Mouse (Mus musculus): Measurements from ENCODE around the gene Slc35d3. TPM values are rescaled to one million over a fixed set of nuclear protein-coding genes. Genes with fewer than 3 reads are reported as not detected.
A peak's percentile ranks its signal among the peaks of the same experiment; 100 is the strongest.

Slc35d3 gene
- total RNA-seq (2021) = 13.3 and 13.6 TPM in 2 replicates
- long read RNA-seq, experiment 1, transcript Slc35d3-201 (2 exons, 2,630 nt) = major isoform, 22 of 28 reads
- long read RNA-seq, experiment 1, partial matches to known transcripts = 0 of 28 reads
- long read RNA-seq, experiment 1, other reads (novel, unspliced or antisense) = 6 of 28 reads
- long read RNA-seq, experiment 2, transcript Slc35d3-201 (2 exons, 2,630 nt) = major isoform, 9 of 14 reads
- long read RNA-seq, experiment 2, partial matches to known transcripts = 0 of 14 reads
- long read RNA-seq, experiment 2, other reads (novel, unspliced or antisense) = 5 of 14 reads

DNA sequence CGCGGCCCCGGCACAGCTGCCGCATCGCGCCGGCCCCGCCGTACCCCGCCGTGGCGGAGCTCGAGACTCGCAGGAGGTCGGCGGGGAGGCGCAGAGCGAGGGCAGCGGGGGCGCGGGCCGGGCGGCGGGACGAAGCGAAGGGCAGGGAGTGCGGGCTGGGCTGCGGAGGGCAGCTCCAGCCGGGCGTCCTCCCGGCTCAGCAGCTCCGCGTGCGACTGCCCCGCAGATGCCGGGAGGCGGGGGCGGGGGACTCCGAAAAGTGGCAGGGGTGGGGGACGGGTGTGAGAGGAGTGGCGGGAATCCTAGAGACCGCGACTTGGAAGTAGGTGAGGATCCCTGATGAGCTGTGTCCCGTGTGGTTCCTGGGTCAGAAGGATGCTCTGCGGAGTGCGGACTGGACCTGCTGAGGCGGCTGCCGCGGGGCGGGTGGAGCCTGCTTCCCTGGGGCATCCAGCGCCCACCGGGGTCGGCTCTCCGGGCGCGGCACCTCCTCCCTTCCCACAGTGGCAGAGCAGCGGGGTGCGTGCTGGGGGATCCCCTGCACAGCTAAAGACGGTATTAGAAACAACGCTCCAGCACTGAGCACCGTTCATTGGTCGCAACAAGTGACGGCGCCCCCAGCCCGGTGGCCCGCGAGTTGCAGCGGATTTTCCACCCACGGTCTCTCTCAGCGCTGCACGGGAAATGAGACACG, at the start of gene Slc35d3:
Gene Slc35d3, minus strand, starts transcription at position 462 of the 694 bp plus-strand sequence.
- peak; percentile 66 for DNase-seq

DNA sequence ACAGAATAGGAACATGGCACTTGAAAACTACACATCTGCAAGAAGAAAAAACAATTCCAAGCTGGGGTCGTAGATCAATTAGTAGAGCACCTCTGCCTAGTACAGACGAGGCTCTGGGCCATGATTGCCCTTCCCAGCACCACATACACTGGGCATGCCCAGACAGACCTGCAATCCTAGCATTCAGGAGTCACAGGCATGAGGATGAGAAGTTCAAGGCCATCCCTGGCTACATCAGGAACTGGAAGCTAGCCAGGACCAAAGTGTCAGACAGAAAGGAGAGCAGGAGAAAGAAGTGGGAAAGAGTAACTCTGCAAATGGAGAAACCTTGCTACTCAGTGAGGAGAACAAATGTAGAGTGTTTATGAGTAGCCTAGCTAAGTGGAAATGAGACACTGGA, 48.9 kb upstream of the Slc35d3 start:
- peak; percentile 83 for DNase-seq

DNA sequence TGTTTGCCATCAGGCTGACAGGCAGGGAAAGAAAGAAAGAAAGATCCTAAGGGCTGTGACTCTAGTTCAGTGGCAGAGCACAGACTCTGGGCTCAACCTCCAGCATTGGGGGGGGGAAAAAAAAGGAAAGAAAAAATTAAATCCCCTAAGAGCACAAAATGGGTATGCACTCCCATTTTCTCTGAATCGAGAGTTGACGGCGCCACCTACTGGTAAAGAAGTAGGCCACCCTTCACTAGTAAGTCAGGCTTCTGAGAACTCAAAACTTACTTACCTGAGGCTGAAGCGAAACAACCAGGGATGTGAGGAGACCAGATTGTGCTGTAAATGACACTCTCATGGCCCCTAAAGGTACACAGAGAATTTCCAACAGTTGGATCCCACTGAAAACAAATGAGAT, 42.7 kb upstream of the Slc35d3 start:
- DNase-seq = peak; percentile 65

DNA sequence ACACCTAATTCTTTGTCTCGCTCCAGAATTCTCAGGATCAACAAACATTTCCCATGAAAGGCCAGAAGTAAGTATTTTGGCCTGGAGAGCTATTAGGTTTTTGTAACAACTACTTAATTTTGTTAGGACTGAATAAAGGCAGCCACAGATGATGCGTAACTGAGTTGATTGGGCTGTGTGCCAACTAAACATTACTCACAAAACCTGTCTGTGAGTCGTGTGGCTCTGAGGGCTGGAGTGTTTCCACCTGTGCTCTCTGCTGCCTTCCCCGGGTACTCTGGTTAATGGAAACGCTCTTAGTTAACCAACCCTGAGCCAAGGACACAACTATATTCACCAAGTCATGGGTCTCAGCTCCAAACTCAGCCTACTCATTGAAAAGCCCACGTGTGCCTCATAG, 41.9 kb upstream of the Slc35d3 start:
- DNase-seq = no peak

DNA sequence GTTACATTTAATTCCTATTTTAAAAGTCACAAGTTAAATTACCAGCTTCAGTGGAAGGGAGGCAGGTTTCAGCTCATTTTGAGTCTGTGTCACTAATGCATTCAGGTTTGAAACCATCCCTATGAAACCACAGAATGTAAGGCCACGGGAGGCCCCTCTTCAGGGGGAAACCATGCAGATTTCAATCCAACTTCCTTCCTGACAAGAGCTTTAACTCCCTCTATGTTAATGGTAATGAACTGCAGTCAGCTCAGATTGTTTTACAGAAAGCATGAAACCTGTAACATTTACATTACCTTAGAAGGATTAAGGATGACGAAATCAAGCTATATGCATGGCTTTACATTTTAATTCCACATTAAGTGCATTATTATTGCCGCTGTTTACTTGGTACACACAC, 40.4 kb upstream of the Slc35d3 start:
- no peak for DNase-seq

DNA sequence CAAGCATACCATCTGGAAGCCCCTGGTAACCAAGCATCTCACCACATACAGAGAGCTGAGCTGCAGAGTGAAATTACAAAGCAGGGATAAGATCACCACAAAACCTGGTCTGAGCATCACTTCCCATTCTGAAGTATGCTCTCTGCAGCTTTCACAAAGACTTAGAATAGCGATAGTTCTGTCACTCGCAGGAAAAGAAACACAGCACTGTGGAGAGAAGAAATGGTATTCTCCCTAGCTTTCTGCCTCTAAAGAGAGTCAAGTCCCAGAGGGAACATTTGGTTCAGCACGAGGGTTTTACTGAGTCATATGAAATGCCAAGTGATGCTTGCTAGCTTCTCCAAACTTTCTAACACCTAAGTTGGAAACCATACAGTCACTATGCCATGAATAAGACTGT, 38.6 kb upstream of the Slc35d3 start:
- DNase-seq = no peak

DNA sequence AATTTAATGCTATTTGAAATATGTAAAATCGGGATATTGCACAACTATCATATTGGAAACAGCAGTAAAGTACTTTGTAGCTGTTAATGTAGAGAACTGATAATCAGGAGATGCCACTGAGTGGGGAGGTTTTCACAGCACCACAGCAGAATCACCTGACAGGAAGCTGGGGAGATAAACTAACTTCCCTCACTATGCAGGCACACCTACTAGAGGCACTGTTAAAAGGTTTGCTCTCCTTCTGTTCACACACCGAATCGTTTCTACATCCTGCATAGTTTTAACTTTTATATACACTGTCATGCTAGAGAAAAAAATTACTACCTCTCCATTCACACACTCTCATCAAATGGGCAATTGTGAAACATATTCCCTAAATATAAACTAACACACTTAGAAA, 35.0 kb upstream of the Slc35d3 start:
- DNase-seq = no peak

DNA sequence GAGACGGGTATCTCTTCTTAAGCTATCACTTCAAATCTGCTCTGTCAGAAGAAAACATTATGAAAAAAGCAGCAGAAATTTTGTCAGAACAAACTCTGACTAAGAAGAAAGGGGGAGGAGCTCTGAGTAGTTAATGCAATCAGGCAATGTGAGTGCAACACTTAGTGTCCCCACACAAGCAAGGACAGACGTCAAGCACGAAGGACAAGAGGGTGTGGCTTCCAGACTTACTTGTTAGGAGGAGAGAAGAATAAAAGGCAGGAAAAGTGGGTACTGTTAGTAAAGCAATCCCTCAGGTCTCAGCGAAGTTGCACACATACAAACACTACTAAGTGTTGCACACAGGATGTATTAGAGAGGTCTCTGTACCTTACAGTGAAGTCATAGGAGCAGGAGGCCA, 33.1 kb upstream of the Slc35d3 start:
- DNase-seq = peak; percentile 59

DNA sequence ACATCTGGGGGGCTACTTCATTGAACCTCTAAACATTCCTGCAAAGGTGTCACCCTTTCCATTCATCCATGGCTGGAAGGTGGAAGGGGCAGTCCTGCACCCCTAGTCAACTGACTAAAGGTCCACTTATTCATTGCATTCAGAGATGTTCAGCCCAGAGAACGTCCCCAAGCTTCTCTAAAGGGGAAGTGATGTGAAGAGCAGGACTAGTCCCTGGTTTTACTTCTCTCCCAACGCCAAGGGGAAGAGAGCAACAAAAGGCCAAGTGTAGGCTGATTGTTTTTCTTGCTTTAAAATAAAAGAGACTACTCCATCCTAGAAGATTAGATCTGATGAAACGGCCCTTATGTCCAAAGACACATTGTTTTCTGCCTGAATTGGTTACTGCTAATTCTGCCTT, 29.2 kb upstream of the Slc35d3 start:
- DNase-seq = no peak

DNA sequence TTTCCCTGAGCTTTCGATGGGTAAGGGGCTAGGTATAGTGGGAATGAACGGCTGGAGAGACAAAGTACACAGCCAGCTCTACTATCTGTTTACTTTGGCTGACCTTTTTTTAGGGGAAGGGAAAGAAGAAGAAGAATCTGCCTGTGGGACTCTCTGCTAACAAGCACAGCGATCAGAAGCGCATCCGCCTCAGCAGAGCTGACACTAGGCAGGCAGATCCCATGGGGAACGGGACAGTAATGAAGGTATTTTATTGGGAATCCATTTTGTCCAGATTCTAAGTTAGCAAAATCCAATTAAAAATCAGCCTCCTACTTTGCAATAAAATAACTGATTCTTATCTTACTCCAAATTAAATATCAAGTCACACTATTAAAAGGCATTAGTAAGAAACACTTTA, 27.9 kb upstream of the Slc35d3 start:
- no peak for DNase-seq

DNA sequence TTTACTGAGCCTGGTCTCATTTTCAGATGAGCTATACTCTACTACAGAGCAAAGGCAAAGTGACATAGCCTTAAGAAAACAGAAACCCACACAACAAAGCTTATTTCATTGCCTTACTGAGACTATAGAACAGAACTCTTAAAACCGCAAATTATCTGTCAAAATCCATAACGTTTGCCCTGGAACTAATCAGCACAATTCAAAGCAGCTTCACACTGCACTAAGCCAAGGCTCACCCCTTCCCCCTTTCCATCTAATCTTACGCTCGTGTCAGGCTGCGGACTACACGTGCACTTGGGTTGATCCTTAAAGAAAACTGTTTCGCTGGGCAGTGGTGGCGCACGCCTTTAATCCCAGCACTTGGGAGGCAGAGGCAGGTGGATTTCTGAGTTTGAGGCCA, 26.4 kb upstream of the Slc35d3 start:
- no peak for DNase-seq

DNA sequence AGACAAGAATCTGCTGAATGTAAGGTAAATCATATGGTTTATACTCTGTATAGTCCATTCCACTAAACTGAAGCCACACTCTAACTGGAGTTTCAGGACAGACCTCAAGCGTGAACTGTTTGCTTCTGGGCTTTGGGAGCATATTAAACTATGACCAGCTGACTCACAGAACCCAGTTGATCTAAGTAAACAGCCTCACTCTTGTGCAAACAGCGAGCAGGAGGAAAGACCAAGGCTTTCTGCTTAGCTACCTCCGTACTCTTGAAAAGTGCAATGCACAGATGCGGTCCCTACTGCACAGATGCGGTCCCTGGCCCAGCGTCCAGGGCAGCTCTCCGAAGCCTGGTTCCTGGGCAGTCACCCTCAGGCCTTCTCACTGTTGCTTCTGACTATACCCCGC, 26.0 kb upstream of the Slc35d3 start:
- DNase-seq = no peak

DNA sequence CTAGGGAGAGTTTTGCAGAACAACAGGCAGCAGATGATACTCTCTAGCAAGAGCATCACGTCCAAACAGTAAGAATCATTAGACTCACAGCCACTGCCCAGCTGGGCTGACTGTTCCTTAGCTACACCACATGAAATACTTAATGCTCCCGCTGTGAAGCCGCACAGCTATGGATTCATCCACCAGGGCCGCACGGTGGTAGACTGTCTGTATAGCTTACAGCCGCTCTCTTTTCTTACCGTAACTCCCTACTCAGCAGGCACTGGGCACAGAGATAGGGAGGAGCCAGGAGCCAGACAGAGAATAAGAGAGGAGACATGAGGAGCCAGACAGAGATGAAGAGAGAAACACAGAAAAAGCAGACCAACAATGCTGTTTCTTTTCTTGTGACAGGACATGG, 25.4 kb upstream of the Slc35d3 start:
- no peak for DNase-seq

DNA sequence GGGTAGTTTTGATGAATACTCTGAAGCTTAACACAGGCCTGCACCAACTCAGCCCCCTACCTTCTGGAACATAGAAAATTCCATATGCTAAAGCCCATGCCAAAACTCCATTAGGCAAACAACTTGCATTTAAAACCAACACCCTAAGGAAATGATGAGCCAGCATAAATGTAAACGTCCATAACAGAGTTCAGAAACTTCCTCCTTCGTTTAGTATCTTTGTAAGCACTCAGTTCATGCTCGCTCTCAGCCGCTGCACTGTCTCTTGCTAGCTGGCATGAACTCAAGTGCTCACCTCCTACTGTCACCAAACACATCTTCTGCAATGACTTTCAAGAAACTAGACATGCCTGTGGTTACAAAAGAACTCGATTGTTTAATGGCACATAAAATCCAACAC, 24.1 kb upstream of the Slc35d3 start:
- DNase-seq = no peak

DNA sequence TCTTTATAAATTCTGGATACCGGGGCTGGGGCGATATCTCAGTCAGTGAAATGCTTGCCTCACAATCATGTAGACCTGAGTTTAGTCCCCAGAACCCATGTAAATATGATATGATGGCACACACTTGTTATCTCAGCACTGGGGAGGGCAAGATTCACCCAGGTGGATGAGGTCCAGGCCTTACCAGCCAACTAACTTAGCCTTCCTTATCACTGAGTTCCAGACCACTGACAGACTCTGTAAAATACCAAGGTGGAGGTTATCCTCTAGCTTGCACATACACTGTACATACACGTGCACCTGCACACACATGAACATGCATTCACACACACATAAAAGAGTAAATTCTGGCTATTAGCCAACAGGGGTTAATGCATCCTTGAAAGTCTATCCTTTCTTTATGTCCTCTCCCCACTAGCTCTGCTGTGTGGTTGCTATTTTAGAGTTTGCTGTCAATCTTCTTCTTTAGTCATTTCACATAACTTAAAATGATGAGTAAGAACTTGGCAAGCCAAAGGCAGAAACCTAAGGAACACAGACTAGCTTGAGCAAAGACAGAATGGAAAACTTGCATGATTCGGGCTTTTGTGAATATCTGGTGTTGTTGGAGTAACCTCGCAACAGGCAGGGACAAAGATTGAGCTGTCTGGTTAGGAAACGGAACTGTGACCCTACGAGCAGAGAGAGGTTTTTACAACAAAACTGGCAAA, 4.5 kb upstream of the Slc35d3 start:
- no peak for DNase-seq

DNA sequence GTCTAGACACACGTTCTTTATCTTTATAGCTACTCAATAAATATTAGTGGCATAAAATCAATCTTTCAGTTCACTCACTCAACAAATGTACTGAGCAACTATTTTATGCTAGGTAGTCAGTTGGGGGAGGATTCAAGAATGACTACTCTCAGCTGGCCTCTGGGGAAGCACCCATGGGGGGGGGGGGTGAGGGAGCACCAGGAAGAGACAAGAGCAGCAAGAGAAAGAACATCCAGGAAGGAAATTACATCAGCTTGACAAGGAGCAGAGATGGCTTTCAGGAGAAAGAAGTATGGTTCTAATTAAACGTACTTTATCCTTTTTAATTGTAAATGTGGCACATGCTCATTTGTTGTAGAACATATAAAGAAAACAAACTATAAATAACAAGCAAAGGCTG, 2.4 kb upstream of the Slc35d3 start:
- DNase-seq = no peak

DNA sequence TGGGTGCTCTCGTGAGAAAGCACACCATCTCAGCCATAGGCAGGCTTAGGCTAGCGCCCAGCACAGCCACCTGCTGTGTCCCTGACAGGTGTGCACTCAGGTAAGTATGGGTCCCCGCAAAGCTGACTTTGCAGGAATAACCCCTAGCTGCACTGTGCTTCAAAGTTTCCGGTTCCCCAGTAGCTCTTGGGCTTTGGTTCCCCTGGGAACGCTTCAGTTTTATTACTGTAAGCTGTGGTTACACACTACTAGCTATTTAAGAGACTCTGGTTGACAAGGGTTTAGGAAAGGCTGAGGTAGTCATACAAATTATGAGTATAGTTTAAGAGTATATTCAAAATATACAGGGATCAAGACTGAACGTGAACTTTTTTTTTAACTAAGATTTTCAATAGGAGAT, 1.5 kb upstream of the Slc35d3 start:
- DNase-seq = no peak

DNA sequence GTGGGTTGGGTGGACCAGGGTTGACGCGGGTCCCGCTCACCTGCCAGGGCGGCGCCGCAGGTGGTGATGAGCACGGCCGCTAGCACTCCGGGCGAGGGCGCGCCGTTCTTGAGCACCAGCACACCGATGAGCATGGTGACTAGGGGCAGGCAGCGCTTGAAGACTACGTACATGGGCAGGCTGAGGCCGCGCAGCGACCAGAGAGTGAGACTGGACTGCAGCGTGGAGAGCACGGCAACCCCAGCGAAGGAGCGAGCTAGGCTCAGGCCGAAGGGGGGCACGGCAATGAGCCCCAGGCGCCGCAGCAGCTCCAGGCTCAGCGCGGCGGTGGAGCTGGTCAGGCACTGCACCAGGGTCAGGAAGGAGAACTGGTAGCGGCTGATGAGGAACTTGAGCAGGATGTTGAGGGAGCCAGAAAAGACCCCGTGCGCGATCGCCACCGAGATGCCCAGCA, 688 bp downstream of the Slc35d3 start:
- peak; percentile 26 for DNase-seq

DNA sequence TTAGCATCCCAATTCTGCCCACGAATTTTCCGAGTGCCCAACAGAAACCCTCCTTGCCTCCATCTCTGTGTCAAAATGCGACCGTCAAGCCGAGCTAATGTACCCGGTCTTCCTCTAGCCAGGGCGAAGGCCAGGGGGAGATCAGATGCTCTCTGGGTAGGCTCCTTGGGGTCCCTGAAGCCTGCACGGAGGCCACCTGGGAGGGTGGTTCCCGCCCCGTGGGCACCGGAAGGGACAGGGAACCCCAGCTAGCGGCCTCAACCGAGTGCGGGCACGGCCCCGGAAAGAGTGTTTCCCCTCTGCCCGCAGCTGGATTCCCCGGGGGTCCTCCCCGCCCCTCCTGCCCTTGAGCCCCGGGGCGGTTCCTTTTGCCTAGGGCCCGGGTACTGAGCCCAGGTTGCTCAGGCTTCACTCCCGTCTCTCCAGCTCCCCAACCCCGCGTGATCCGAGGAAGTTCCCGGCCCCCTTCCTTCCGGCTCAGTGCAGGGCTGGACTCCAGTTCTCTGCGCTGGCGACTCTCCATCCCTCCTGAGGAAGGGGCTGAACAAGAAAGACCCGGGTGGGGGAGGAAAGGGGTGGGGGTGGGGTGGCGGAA, 1.4 kb downstream of the Slc35d3 start:
- DNase-seq = peak; percentile 28

DNA sequence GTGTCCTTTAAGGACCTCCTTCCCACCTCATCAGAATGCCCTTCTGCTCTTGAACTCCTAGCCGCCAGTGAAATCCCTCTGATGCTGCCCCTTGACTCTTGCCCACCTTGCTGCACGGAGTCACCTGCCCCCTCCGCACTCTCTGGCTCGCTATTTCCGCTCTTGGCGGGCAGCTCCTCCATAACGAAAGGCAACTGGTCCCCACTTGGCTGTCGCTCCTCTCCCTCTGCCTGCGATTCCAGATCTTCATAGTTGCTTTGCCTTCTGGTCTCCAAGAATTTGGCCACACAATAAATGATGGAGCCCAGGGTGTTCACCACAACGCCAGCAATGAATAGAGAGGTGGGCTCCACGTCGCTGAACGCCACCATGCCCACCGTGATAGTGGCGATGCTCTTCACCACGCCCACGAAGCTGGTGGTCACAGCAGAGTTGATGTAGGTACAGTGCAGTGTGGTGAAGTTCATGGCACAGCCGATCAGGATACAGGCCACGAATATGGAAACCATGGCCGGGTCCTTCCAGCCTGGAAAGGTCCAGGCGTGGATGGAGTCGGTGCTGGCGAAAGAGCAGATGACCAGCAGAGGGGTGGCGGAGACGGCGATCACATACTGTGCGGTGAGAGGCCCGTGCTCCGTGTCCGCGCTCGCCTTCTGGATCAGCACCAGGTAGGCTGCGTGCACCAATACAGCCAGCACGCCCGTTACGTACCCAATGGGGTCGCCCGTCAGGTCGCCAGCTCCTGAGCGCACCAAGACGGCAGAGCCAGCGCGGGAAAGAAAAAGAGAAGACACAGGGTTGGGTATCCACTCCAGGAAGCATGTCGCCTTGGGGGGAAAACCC, 2.1 kb downstream of the Slc35d3 start:
- peak; percentile 12 for DNase-seq

DNA sequence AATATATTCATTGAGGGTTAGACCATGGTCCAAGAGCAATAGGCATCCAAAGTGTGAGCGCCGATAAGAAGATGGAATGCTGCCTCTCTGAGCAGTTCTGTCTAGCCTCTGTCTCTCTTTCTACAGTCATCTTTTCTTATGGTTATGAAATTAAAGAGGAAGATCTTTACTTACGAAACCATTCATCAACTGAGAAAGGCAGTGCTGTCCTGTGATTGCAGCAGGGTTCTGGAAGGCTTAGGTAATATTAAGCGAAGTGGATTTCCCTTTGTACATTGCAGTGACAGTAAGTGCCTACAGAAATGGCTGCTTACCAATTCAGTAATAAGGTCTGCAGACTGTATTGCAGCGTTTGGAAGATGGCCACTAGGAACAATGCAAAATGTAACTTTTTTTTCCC, 11.4 kb downstream of the Slc35d3 start:
- DNase-seq = no peak
